Mouse (Mus musculus): ENCODE measurements around the gene Nfkbil1. TPM values are rescaled to one million over a fixed set of nuclear protein-coding genes. Genes with fewer than 3 reads are reported as not detected.
A peak's percentile ranks its signal among the peaks of the same experiment; 100 is the strongest.

Nfkbil1 gene
- 10 to 100 TPM; 12.9 to 16.4 (median 14.9) TPM for total RNA-seq (2022)

- DNase-seq (ENCODE audit: low spot score in 2 of 2), result peak; percentile 92 to 93
These were observed at the start of gene Nfkbil1 for GRCm38 (mm10) chr17:35235614-35236389. TSS of gene Nfkbil1 (minus strand) at chr17:35235792.

DNA sequence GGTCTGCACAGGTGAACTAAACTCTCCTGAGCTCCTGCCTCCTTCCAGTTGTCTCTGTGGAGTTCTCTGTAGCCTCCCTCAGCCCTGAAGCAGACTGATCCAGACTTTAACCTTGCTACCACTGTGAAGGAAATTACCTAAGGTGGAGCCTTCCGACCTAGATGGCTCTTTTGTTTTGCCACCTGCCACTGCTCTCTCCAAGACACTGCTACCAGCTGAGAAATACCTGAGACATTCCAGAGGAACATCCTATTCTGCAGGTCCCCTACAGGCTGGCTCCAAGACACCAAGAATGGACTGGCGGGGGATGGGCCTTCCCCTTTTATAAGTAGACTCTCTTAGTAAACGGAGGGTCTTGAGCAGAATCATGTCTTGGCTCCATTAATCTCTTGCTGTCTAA lies 44.7 kb upstream of the Nfkbil1 start:
- no peak for DNase-seq (ENCODE audit: low spot score in 2 of 2)

GRCm38 (mm10) chr17:35278957-35279688 lies 43.5 kb upstream of the Nfkbil1 start:
- no peak for DNase-seq (ENCODE audit: low spot score in 2 of 2)

DNA sequence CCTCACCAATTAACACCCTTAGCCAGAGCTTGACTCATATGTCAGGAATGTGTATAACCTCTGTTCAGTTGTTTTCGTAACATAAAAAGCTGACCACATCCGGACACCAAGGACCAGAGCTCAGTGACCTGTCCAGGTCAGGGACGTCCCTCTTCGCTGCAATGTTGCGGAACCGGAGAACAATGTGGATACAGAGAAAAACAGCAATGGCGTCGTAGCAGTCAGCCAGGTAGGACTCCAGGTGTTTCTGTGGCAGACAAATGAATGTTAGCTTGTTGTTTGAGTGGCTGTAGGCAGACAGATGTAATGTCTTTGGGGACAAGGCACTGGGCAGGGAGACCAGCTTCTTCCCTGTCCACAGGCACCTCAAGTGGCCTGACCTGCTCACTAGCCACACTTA lies 42.5 kb upstream of the Nfkbil1 start:
- no peak for DNase-seq (ENCODE audit: low spot score in 2 of 2)

- DNase-seq (ENCODE audit: low spot score in 2 of 2), result no peak
These were observed 40.8 kb upstream of the Nfkbil1 start for GRCm38 (mm10) chr17:35276304-35276864.

DNA sequence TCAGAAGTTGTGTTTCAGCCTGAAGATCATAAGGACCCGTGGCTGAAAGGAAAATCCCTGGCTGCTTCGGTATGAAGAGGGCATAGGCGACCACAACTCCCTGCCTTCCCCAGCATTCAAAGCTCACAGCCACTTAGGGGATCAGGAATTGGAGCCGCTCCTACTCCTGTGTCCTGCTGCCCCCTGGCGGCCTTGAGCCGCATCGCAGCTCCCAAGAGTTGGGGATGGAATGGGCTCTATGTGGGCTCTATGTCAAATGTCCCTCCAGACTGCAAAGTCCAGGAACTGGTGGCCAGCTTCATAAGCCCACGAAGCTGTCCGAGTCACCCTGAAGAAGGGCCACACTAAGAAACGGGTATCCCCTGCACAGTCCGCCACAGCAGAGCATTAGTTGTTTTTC lies 39.2 kb upstream of the Nfkbil1 start:
- DNase-seq (ENCODE audit: low spot score in 2 of 2), result peak in 1 of 2 experiments; percentile 87

DNA sequence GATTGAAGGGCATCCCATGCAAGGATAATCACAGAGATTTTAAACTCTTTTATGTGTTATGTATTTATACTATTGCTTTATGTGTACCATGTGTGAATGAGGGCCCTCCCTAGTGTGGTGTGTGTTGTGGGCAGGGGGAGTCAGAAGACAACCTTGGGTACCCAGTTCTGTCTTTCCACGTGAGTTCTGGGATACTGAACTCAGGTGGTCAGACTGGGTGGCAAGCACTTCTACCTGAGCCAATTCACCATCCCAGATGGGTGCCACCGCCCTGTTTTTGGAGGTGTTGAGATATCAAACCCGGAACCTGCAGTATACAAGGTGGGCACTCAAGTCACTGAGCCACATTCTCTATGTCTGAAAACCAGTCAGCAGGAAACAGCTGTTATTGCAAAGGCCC lies 36.7 kb upstream of the Nfkbil1 start:
- no peak for DNase-seq (ENCODE audit: low spot score in 2 of 2)

DNA sequence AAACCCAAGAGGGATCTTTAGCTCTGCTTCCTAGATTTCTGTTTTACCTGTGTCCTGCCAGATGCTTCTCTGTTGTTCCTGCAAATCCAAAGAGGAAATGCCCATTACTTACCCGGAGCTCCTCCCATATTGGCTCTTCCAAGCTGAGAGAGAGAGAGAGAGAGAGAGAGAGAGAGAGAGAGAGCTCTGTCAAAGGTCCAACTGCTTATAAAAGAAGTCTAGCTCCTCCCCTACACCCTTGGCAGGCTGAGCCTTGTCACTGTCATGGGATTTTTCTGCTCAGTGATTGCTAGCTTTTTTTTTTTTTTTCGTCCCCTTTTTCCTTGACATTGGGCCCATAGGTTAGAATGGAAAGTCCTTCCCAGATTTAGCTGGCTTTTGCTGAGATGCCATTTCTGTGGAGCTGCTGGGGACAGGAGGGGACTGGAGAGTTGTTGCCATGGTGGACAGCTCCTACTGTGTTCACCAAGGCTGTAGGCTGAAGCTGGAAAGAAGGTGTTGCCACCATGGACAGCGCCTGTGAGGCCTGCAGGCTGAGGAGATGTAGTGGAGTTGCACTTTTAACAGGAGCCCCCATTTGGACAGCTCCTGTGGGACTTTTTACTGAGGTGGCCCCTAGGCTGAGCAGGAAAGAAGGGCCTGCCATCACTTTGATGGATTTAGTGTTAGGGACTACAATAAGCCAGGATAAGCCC lies 34.2 kb upstream of the Nfkbil1 start:
- no peak for DNase-seq (ENCODE audit: low spot score in 2 of 2)

- no peak for DNase-seq (ENCODE audit: low spot score in 2 of 2)
These were observed 32.0 kb upstream of the Nfkbil1 start for GRCm38 (mm10) chr17:35267399-35268086.

GRCm38 (mm10) chr17:35263523-35263883 lies 27.9 kb upstream of the Nfkbil1 start:
- DNase-seq (ENCODE audit: low spot score in 2 of 2), result no peak

- peak; percentile 89 to 97 for DNase-seq (ENCODE audit: low spot score in 2 of 2)
These were observed 27.3 kb upstream of the Nfkbil1 start, which contains the start of gene H2-D1 for GRCm38 (mm10) chr17:35262664-35263522. TSS of gene H2-D1 (plus strand) at chr17:35262730.

DNA sequence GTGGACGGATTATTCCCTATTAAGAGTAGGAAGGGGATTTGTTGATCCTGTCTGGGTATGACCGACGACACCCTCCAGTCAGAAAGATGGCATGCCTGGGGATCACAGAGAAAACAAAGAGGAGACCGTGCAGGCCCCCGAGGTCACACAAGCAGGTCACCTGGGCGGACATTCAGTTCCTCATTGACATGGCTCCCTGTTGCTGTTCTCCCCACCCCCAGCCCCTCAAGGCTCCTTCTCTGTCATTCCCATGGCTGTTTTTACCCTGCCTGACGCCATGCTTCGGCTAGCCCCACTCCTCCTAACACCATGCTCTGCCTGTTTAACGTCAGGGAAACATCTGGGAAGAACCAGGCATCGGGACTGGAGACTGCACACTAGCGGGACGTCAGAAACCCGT lies 26.1 kb upstream of the Nfkbil1 start:
- DNase-seq (ENCODE audit: low spot score in 2 of 2), result no peak

- no peak for DNase-seq (ENCODE audit: low spot score in 2 of 2)
These were observed 24.0 kb upstream of the Nfkbil1 start for GRCm38 (mm10) chr17:35259621-35260020.

- DNase-seq (ENCODE audit: low spot score in 2 of 2), result no peak
These were observed 23.2 kb upstream of the Nfkbil1 start for GRCm38 (mm10) chr17:35258492-35259478.

GRCm38 (mm10) chr17:35257824-35258491 lies 22.4 kb upstream of the Nfkbil1 start:
- DNase-seq (ENCODE audit: low spot score in 2 of 2), result peak; percentile 91 to 98

- DNase-seq (ENCODE audit: low spot score in 2 of 2), result no peak
These were observed 21.8 kb upstream of the Nfkbil1 start for GRCm38 (mm10) chr17:35257378-35257777.

- no peak for DNase-seq (ENCODE audit: low spot score in 2 of 2)
These were observed 20.1 kb upstream of the Nfkbil1 start for GRCm38 (mm10) chr17:35255704-35256103.

GRCm38 (mm10) chr17:35255301-35255700 lies 19.7 kb upstream of the Nfkbil1 start:
- no peak for DNase-seq (ENCODE audit: low spot score in 2 of 2)
